Mouse (Mus musculus) lung, postnatal 0 days (tissue): Measurements from ENCODE around the gene Rpl28.

ENCODE experiments used
- CTCF ChIP-seq: IDR thresholded peaks from 2 replicates; pipeline ENCODE4 v1.5.1; 2016; ENCODE audit warnings: antibody characterized with exemption, mild to moderate bottlenecking
- EP300 ChIP-seq: IDR thresholded peaks from 2 replicates; pipeline ENCODE4 v1.6.1; 2016; ENCODE audit warnings: antibody characterized with exemption, mild to moderate bottlenecking, control low read depth

DNA sequence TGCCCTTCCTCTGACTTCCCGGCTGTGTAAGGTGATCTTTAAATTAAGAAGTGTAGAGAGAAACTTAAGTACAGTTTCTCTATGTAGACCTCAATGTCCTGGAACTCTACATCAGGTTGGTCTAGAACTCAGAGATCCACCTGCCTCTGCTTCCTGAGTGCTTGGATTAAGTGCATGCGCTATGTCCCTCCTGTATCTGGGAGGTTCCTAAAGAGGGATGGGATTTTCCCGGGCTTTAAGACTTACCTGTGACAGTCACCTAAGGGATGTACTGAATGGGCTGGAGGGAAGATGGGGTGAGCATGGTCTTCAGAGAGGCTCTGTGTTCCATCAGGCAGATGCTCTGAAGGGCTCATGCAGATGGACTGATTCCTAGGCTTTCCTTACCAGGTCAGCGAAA, 1.0 kb downstream of the Rpl28 start:
- TF ChIP-seq CTCF (no peak), EP300 (no peak)
